Mouse (Mus musculus) stomach, postnatal 0 days (tissue): ENCODE measurements around the gene Thsd7b. TPM values are rescaled to one million over a fixed set of nuclear protein-coding genes. Genes with fewer than 3 reads are reported as not detected.

Source experiments
- ATAC-seq: fragments of 200-750 bp; cut with Nextera tagmentation; 2 replicates; pipeline ENCODE4 v1.8.0; 2017; ENCODE audit not compliant: low FRiP score, low TSS enrichment
- DNase-seq: peaks from one replicate; pipeline ENCODE4 v3.0.0-alpha.2; 2016; ENCODE audit warnings: low spot score
- H3K27ac ChIP-seq: fragments of 300-500 bp; sonication (generic); replicated peaks from 2 replicates; pipeline ENCODE4 v1.5.1; 2014; ENCODE audit warnings: mild to moderate bottlenecking, control low read depth
- H3K27me3 ChIP-seq: fragments of 300-500 bp; sonication (generic); 2 replicates; pipeline ENCODE4 v1.6.1; 2014; ENCODE audit warnings: low read length; ENCODE audit not compliant: control insufficient read depth, insufficient read depth
- H3K36me3 ChIP-seq: fragments of 300-500 bp; sonication (generic); 2 replicates; pipeline ENCODE4 v1.6.1; 2014; ENCODE audit warnings: low read length, mixed read lengths; ENCODE audit not compliant: control insufficient read depth, insufficient read depth
- H3K4me1 ChIP-seq: fragments of 300-500 bp; sonication (generic); replicated peaks from 2 replicates; pipeline ENCODE4 v1.6.1; 2014; ENCODE audit warnings: antibody characterized with exemption; ENCODE audit not compliant: control insufficient read depth, insufficient read depth
- H3K4me2 ChIP-seq: fragments of 300-500 bp; sonication (generic); replicated peaks from 2 replicates; pipeline ENCODE4 v1.6.1; 2014; ENCODE audit warnings: low read depth, mild to moderate bottlenecking, control low read depth, moderate library complexity
- H3K4me3 ChIP-seq: fragments of 300-500 bp; sonication (generic); 2 replicates; pipeline ENCODE4 v1.5.1; 2014; ENCODE audit warnings: low read depth, low read length, control low read depth
- H3K9ac ChIP-seq: fragments of 300-500 bp; sonication (generic); 2 replicates; pipeline ENCODE4 v1.6.1; 2014; ENCODE audit warnings: mild to moderate bottlenecking, low read length, control low read depth, mixed read lengths
- H3K9me3 ChIP-seq: fragments of 300-500 bp; sonication (generic); 2 replicates; pipeline ENCODE4 v1.6.1; 2016; ENCODE audit warnings: low read length; ENCODE audit not compliant: control insufficient read depth
- CTCF ChIP-seq: IDR thresholded peaks from 2 replicates; pipeline ENCODE4 v1.5.1; 2016; ENCODE audit warnings: antibody characterized with exemption, low read depth, mild to moderate bottlenecking, moderate library complexity
- EP300 ChIP-seq: optimal IDR thresholded peaks from 2 replicates; pipeline ENCODE3; 2016; ENCODE audit warnings: antibody characterized with exemption
- WGBS: fragments of 180-500 bp; shearing (Covaris S2); extraction: QIAGEN DNeasy Blood & Tissue Kit; methylation state at CpG from one replicate; pipeline ENCODE4 v1.1.7; 2014; 5-methylcytosine and 5-hydroxymethylcytosine counted together
- polyA plus RNA-seq: library from polyadenylated mRNA; unstranded; fragments of >200 nt; fragmentation: Nextera tagmentation; extraction: Ambion mirVana; gene quantifications from 2 replicates; pipeline ENCODE4 v1.2.1, GENCODE M21; 2015

Thsd7b gene
- polyA plus RNA-seq, 1 experiment from 2014 or later, result 0.53 TPM

DNA sequence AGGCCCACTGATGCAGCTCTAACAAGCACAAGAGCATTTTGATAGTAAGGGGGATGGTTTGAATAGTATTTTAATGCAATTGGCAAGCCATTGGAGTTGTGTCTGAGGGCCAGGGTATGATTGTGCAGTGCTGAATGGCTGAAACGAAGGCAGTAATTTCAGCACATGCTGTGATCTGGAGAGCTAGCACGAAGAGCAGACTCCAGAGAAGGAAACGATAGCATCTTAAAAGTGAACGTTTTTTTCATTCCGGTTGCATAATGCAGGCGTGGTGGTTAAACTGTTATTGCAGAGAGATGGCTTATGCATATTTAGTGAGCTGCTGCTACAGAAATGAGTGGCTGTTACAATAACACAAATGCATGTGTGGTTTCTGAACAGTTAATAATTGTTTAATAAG lies 51.3 kb downstream of the Thsd7b start:
- ATAC-seq (no peak), DNase-seq (no peak)
- Histone ChIP-seq H3K36me3 (no peaks in the 10 kb centered on the region), H3K4me3 (no peak overlapping the region), H3K9ac (no peak overlapping the region), H3K4me1 (no peaks in the 10 kb centered on the region), H3K27me3 (no peaks in the 10 kb centered on the region), H3K4me2 (no peak overlapping the region), H3K9me3 (no peaks in the 10 kb centered on the region), H3K27ac (no peak overlapping the region)
- TF ChIP-seq CTCF (no peak), EP300 (no peak)
- WGBS, result 78% methylated on average over 6 of the region's 6 CpGs

- 70% methylated on average over 2 of the region's 2 CpGs for WGBS
- Histone ChIP-seq H3K9ac (no peak overlapping the region), H3K9me3 (no peaks in the 10 kb centered on the region), H3K4me1 (no peaks in the 10 kb centered on the region), H3K27me3 (no peaks in the 10 kb centered on the region), H3K27ac (no peak overlapping the region), H3K4me3 (no peak overlapping the region), H3K36me3 (no peaks in the 10 kb centered on the region), H3K4me2 (no peak overlapping the region)
- TF ChIP-seq CTCF, result no peak
- TF ChIP-seq EP300, result no peak
- DNase-seq, result no peak
- no peak for ATAC-seq
These were observed 51.7 kb downstream of the Thsd7b start for GRCm38 (mm10) chr1:129324798-129325197.

DNA sequence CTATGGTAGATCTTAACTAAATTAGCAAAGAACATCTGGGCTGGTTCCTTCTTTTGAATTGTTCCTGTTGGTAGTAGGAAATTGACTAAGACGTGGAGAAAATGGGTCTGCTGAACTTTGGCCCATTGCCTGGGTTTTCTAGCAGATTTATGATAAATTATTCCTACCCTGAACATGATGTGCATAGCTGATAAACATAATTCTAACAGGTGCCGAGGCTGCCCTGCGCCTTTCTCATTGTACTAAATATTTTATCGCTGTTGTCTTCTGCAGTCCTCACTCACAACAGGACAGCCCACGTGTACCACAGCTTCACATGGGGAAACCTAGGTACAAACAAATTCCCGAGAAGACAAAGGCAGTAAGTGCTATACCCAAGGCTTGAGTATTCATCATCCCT lies 83.5 kb downstream of the Thsd7b start:
- no peaks in the 10 kb centered on the region for H3K4me1 ChIP-seq
- no peaks in the 10 kb centered on the region for H3K27me3 ChIP-seq
- no peak overlapping the region for H3K9ac ChIP-seq
- TF ChIP-seq CTCF, result no peak
- TF ChIP-seq EP300, result no peak
- DNase-seq (no peak), ATAC-seq (no peak)
- H3K4me2 ChIP-seq, result no peak overlapping the region
- H3K9me3 ChIP-seq, result no peaks in the 10 kb centered on the region
- 63% methylated on average over 6 of the region's 6 CpGs for WGBS
- H3K36me3 ChIP-seq, result no peaks in the 10 kb centered on the region
- no peak overlapping the region for H3K4me3 ChIP-seq
- H3K27ac ChIP-seq, result no peak overlapping the region

- 80% methylated on average over 2 of the region's 2 CpGs for WGBS
- Histone ChIP-seq H3K27me3 (no peaks in the 10 kb centered on the region), H3K4me3 (no peak overlapping the region), H3K4me2 (no peak overlapping the region), H3K9me3 (no peaks in the 10 kb centered on the region), H3K4me1 (no peaks in the 10 kb centered on the region), H3K9ac (no peak overlapping the region), H3K36me3 (no peaks in the 10 kb centered on the region), H3K27ac (no peak overlapping the region)
- TF ChIP-seq EP300 (no peak), CTCF (no peak)
- ATAC-seq (no peak), DNase-seq (no peak)
These were observed 84.3 kb downstream of the Thsd7b start for GRCm38 (mm10) chr1:129357378-129357777.

- Histone ChIP-seq H3K27ac (no peak overlapping the region), H3K4me2 (no peak overlapping the region), H3K36me3 (no peaks in the 10 kb centered on the region), H3K9me3 (no peaks in the 10 kb centered on the region), H3K4me3 (no peak overlapping the region), H3K4me1 (no peaks in the 10 kb centered on the region), H3K9ac (no peak overlapping the region), H3K27me3 (no peaks in the 10 kb centered on the region)
- TF ChIP-seq CTCF, result no peak
- no peak for TF ChIP-seq EP300
- 88% methylated on average over 4 of the region's 4 CpGs for WGBS
- DNase-seq, result no peak
- ATAC-seq, result no peak
These were observed 90.3 kb downstream of the Thsd7b start for GRCm38 (mm10) chr1:129363368-129363767.

DNA sequence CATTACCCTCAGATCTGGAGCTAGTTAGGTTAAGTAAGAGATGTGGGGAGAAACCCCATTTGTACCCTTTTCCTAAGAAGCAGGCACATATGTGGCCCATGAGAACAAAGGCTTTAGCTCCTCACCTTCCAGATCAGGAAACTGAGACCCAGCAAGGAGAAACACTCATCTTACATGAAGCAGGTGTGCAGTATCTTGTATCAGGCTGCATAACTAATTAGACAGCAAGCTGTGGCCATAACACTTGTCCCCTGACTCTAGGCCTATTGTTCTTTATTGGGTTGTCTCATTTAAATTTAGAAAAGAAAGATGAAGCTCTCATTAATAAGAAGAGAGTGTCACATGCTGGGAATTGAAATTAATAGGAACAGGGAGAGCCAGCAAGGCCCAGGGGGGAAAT lies 91.7 kb downstream of the Thsd7b start:
- Histone ChIP-seq H3K27ac (no peak overlapping the region), H3K36me3 (no peaks in the 10 kb centered on the region), H3K27me3 (no peaks in the 10 kb centered on the region), H3K4me1 (no peaks in the 10 kb centered on the region), H3K4me3 (no peak overlapping the region), H3K4me2 (no peak overlapping the region), H3K9ac (no peak overlapping the region), H3K9me3 (no peaks in the 10 kb centered on the region)
- TF ChIP-seq CTCF (no peak), EP300 (no peak)
- no peak for DNase-seq
- ATAC-seq, result no peak
